In genomic region chr16:18380495-18381063, GRCm38 (mm10) we compare ENCODE assay signal across 8 mouse cellular contexts. TPM values are rescaled to one million over a fixed set of nuclear protein-coding genes. Genes with fewer than 3 reads are reported as not detected.
DNase-seq lines count a peak whose midpoint lies in the region; ATAC-seq and TF ChIP-seq lines count a peak whose summit lies in the region.

No protein-coding gene starts in this region.

- peak overlapping the region; percentile 90 for H3K27ac ChIP-seq in hindbrain, embryonic 10.5 days
- H3K27ac ChIP-seq in midbrain, embryonic 13.5 days: peak overlapping the region; percentile 86
- H3K27ac ChIP-seq in left cerebral cortex, adult 2 months: no peak overlapping the region

- H3K4me1 ChIP-seq in hindbrain, embryonic 10.5 days (replicated peaks): peaks cover 91% of the 10 kb centered on the region
- peaks cover 84% of the 10 kb centered on the region for H3K4me1 ChIP-seq in midbrain, embryonic 13.5 days (replicated peaks)

- 22% methylated on average over 6 of the region's 6 CpGs for whole genome bisulfite sequencing in hindbrain, embryonic 10.5 days
- 5% methylated on average over 6 of the region's 6 CpGs for WGBS in midbrain, embryonic 13.5 days

- no peaks in the 10 kb centered on the region for H3K36me3 ChIP-seq in hindbrain, embryonic 10.5 days
- no peaks in the 10 kb centered on the region for H3K36me3 ChIP-seq in midbrain, embryonic 13.5 days

- H3K9me3 ChIP-seq in hindbrain, embryonic 10.5 days: no peaks in the 10 kb centered on the region
- H3K9me3 ChIP-seq in midbrain, embryonic 13.5 days: no peaks in the 10 kb centered on the region

- no peaks in the 10 kb centered on the region for H3K27me3 ChIP-seq in hindbrain, embryonic 10.5 days (ENCODE audit: insufficient read depth, poor library complexity, severe bottlenecking)
- no peaks in the 10 kb centered on the region for H3K27me3 ChIP-seq in midbrain, embryonic 13.5 days

- intact Hi-C loops in left cerebral cortex, adult 2 months (cut with DNase I): no loop called here
- intact Hi-C loops in heart, postnatal 36 days (cut with DNase I): no loop called here

- 0 out of 2 replicates have a peak overlapping the region, but pooled peaks have one; percentile 2 for H3K4me2 ChIP-seq in midbrain, embryonic 13.5 days (replicated peaks)

- H3K9ac ChIP-seq in midbrain, embryonic 13.5 days (replicated peaks): no peak overlapping the region; the same call in 1 of the 2 replicates

- ATAC-seq in midbrain, embryonic 13.5 days: peak; percentile 89

- TF ChIP-seq CTCF in brain, embryonic 14.5 days (IDR thresholded peaks at IDR 0.05; ENCODE audit: borderline replicate concordance, extremely low read depth, insufficient read depth, insufficient read length): no peak
- no peak for TF ChIP-seq CTCF in left cerebral cortex, adult 2 months (IDR thresholded peaks at IDR 0.05)

- peak overlapping the region; percentile 18; the same call in 1 of the 2 replicates for H3K4me3 ChIP-seq in hindbrain, embryonic 10.5 days
- no peak overlapping the region for H3K4me3 ChIP-seq in midbrain, embryonic 13.5 days (replicated peaks)
- no peak overlapping the region for H3K4me3 ChIP-seq in left cerebral cortex, adult 2 months

- TF ChIP-seq POLR2A in brain, embryonic 14.5 days (IDR thresholded peaks at IDR 0.05; ENCODE audit: borderline replicate concordance, extremely low read depth, insufficient read depth, insufficient read length, poor library complexity, severe bottlenecking): no peak

- DNase-seq in brain, embryonic 14.5 days (ENCODE audit: low read depth): peak; percentile 96
- DNase-seq in embryo, embryonic 10.5 days (ENCODE audit: low spot score): peak; percentile 87
- DNase-seq in hindbrain, embryonic 10.5 days (ENCODE audit: low spot score): peak; percentile 86
- no peak for DNase-seq in natural killer cell, adult 2 months (ENCODE audit: low spot score in 2 of 2)
- no peak for DNase-seq in left cerebral cortex, adult 2 months (ENCODE audit: extremely low spot score in 1 of 2, low spot score in 2 of 2)
- DNase-seq in heart, postnatal 36 days: no peak
- no peak for DNase-seq in T-cell, adult 2 months (ENCODE audit: low spot score)

RNA-seq across cellular contexts. Expression of gene Arvcf, which starts 32.6 kb away (rescaled TPM):
- polyA plus RNA-seq in brain, embryonic 14.5 days (2012; rRNA removed): 169 and 189 TPM in 2 replicates
- 99.5 and 115 TPM in 2 replicates for polyA plus RNA-seq in hindbrain, embryonic 10.5 days (2016; fragmentation: Nextera tagmentation; extraction: Ambion mirVana)
- polyA plus RNA-seq in midbrain, embryonic 13.5 days (2015; fragmentation: Nextera tagmentation; extraction: Ambion mirVana): 109 and 111 TPM in 2 replicates
- 10 to 100 TPM; 39.1 to 50.4 TPM for total RNA-seq in left cerebral cortex, adult 2 months (2021)
- 10 to 100 TPM; 21.1 to 25.6 TPM for total RNA-seq in heart, postnatal 36 days (2021)

RNA-seq across cellular contexts. Expression of gene Tango2, which starts 32.7 kb away (rescaled TPM):
- 69.4 and 78.6 TPM in 2 replicates for polyA plus RNA-seq in brain, embryonic 14.5 days (2012; rRNA removed)
- 45.5 and 52.8 TPM in 2 replicates for polyA plus RNA-seq in hindbrain, embryonic 10.5 days (2016; fragmentation: Nextera tagmentation; extraction: Ambion mirVana)
- polyA plus RNA-seq in midbrain, embryonic 13.5 days (2015; fragmentation: Nextera tagmentation; extraction: Ambion mirVana): 63.1 and 66.5 TPM in 2 replicates
- total RNA-seq in left cerebral cortex, adult 2 months (2021): 100 to 1,000 TPM; 154 to 158 TPM
- 100 to 1,000 TPM; 152 to 177 TPM for total RNA-seq in heart, postnatal 36 days (2021)

RNA-seq across cellular contexts. Expression of gene Txnrd2, which starts 45.6 kb away (rescaled TPM):
- polyA plus RNA-seq in brain, embryonic 14.5 days (2012; rRNA removed): 18.5 and 19.5 TPM in 2 replicates
- polyA plus RNA-seq in hindbrain, embryonic 10.5 days (2016; fragmentation: Nextera tagmentation; extraction: Ambion mirVana): 30.5 and 34.7 TPM in 2 replicates
- polyA plus RNA-seq in midbrain, embryonic 13.5 days (2015; fragmentation: Nextera tagmentation; extraction: Ambion mirVana): 25.9 and 28.6 TPM in 2 replicates
- total RNA-seq in left cerebral cortex, adult 2 months (2021): 10 to 100 TPM; 18.2 to 22.5 TPM
- 10 to 100 TPM; 41.0 to 42.8 TPM for total RNA-seq in heart, postnatal 36 days (2021)

RNA-seq across cellular contexts. Expression of gene Comt, which starts 46.1 kb away (rescaled TPM):
- polyA plus RNA-seq in brain, embryonic 14.5 days (2012; rRNA removed): 72.8 and 73.8 TPM in 2 replicates
- polyA plus RNA-seq in hindbrain, embryonic 10.5 days (2016; fragmentation: Nextera tagmentation; extraction: Ambion mirVana): 62.5 and 67.9 TPM in 2 replicates
- polyA plus RNA-seq in midbrain, embryonic 13.5 days (2015; fragmentation: Nextera tagmentation; extraction: Ambion mirVana): 75.7 and 78.8 TPM in 2 replicates
- total RNA-seq in left cerebral cortex, adult 2 months (2021): 10 to 100 TPM; 87.2 to 87.6 TPM
- total RNA-seq in heart, postnatal 36 days (2021): 100 to 1,000 TPM; 130 to 150 TPM

Comparison
In these comparisons a context has a peak if more than half of its experiments do, and no peak if none do; other contexts are left out.
1. DNase-seq: peak in brain, embryonic 14.5 days (single experiment), embryo, embryonic 10.5 days (single experiment) and hindbrain, embryonic 10.5 days (single experiment); none in natural killer cell, adult 2 months (0 of 2), left cerebral cortex, adult 2 months (0 of 2), heart, postnatal 36 days (0 of 2) and T-cell, adult 2 months (single experiment).